ENCODE assay signal across 16 mouse cellular contexts in the genomic region with DNA sequence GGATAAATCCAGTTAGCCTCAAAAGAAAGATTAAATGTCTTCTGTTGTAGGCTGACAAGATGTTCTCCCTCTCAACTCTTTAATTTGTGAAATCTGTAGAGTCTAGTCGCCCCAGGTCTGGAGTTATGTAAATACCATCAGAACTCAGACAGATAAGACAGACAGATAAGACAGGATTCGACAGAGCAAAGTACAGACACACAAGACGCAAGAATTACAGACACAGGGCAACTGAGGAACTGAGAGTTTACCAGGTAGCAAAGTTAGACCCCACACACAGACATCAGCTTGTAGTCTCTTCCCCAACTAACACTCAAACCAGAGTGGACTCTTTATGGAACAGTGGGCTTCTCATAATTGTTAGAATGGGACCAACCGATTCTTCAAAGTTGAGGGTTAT. TPM values are rescaled to one million over a fixed set of nuclear protein-coding genes. Genes with fewer than 3 reads are reported as not detected.
DNase-seq lines count a peak whose midpoint lies in the region; ATAC-seq and TF ChIP-seq lines count a peak whose summit lies in the region.
"Had no signal": no experiment of that assay in that cellular context is flagged by ENCODE, and none has a peak within 500 bp of the region (broad histone marks: within the 10 kb centered on the region; RNA-seq: fewer than 3 reads in every experiment).

No protein-coding gene starts in this region.

- H3K4me3 ChIP-seq in heart, embryonic 13.5 days, result no peak overlapping the region
- H3K4me3 ChIP-seq in MEL (ENCODE audit: control insufficient read depth in 1 of 2, insufficient read depth in 1 of 2, low read depth in 2 of 2, low read length in 2 of 2) (no peak overlapping the region), macrophage (ENCODE audit: inconsistent target) (no peak overlapping the region)
- no peak overlapping the region for H3K4me3 ChIP-seq in midbrain, embryonic 16.5 days (ENCODE audit: low read depth, low read length)
- H3K4me3 ChIP-seq: erythroblast, embryonic 14.5 days; forebrain, embryonic 15.5 days; hindbrain, embryonic 15.5 days; midbrain, embryonic 10.5 days; neural tube, embryonic 15.5 days; stomach, embryonic 15.5 days had no signal

- TF ChIP-seq POLR2A in MEL (IDR thresholded peaks at IDR 0.05; ENCODE audit: control insufficient read depth in 1 of 2, insufficient read depth in 1 of 2, low read depth in 1 of 2, low read length in 2 of 2, poor library complexity in 1 of 2), result no peak

- DNase-seq in heart, postnatal 4 days, result no peak
- peak; percentile 43 for DNase-seq in CD4-positive helper T cell, adult 2 months (ENCODE audit: low read depth, low spot score)
- no peak for DNase-seq in MEL (ENCODE audit: low read depth, low spot score)
- DNase-seq in kidney, postnatal 4 days, result no peak
- no peak for DNase-seq in embryo, embryonic 9.5 days (ENCODE audit: extremely low spot score)
- DNase-seq: cerebellum, adult 11-12 months; retina, postnatal 1 day had no signal

- H3K4me2 ChIP-seq in heart, embryonic 13.5 days, result peak overlapping the region; percentile 54
- no peak overlapping the region for H3K4me2 ChIP-seq in midbrain, embryonic 16.5 days (ENCODE audit: low read length)
- H3K4me2 ChIP-seq: forebrain, embryonic 15.5 days; hindbrain, embryonic 15.5 days; neural tube, embryonic 15.5 days; stomach, embryonic 15.5 days had no signal

- peak overlapping the region; percentile 94 for H3K27ac ChIP-seq in heart, embryonic 13.5 days (replicated peaks)
- H3K27ac ChIP-seq in MEL (ENCODE audit: control insufficient read depth, low read depth, low read length), result peak overlapping the region; percentile 77
- peak overlapping the region; percentile 50 for H3K27ac ChIP-seq in macrophage
- no peak overlapping the region for H3K27ac ChIP-seq in midbrain, embryonic 16.5 days (ENCODE audit: low read length)
- H3K27ac ChIP-seq: forebrain, embryonic 15.5 days; hindbrain, embryonic 15.5 days; midbrain, embryonic 10.5 days; neural tube, embryonic 15.5 days; stomach, embryonic 15.5 days had no signal

- peaks cover 93% of the 10 kb centered on the region for H3K4me1 ChIP-seq in heart, embryonic 13.5 days
- H3K4me1 ChIP-seq in MEL (ENCODE audit: control insufficient read depth in 1 of 2, insufficient read depth in 2 of 2, low read length in 2 of 2), result peaks cover 36 to 49% of the 10 kb centered on the region in 2 experiments
- H3K4me1 ChIP-seq in midbrain, embryonic 16.5 days (ENCODE audit: control insufficient read depth, insufficient read depth, low read length), result no peaks in the 10 kb centered on the region
- H3K4me1 ChIP-seq: forebrain, embryonic 15.5 days; hindbrain, embryonic 15.5 days had no signal

- 0 out of 2 replicates have a peak, but pooled peaks cover 1% of the 10 kb centered on the region for H3K36me3 ChIP-seq in heart, embryonic 13.5 days
- H3K36me3 ChIP-seq in MEL (ENCODE audit: control insufficient read depth in 1 of 2, insufficient read depth in 2 of 2, low read length in 2 of 2) (peaks cover 7 to 57% of the 10 kb centered on the region in 2 experiments), macrophage (ENCODE audit: inconsistent target) (no peaks in the 10 kb centered on the region)
- no peaks in the 10 kb centered on the region for H3K36me3 ChIP-seq in midbrain, embryonic 16.5 days (ENCODE audit: control insufficient read depth, insufficient read depth, low read length)
- H3K36me3 ChIP-seq: forebrain, embryonic 15.5 days; midbrain, embryonic 10.5 days; stomach, embryonic 15.5 days had no signal

- peak overlapping the region; percentile 71 for H3K9ac ChIP-seq in heart, embryonic 13.5 days
- H3K9ac ChIP-seq in MEL (ENCODE audit: control insufficient read depth, low read depth, low read length, poor library complexity, severe bottlenecking), result no peak overlapping the region; the same call in 1 of the 2 replicates
- H3K9ac ChIP-seq in midbrain, embryonic 16.5 days (ENCODE audit: low read depth, low read length), result no peak overlapping the region
- H3K9ac ChIP-seq: forebrain, embryonic 15.5 days; hindbrain, embryonic 15.5 days; neural tube, embryonic 15.5 days; stomach, embryonic 15.5 days had no signal

- no peaks in the 10 kb centered on the region for H3K27me3 ChIP-seq in heart, embryonic 13.5 days (replicated peaks)
- H3K27me3 ChIP-seq in MEL (ENCODE audit: control insufficient read depth in 1 of 2, insufficient read depth in 2 of 2, low read length in 2 of 2), result no peaks in the 10 kb centered on the region
- H3K27me3 ChIP-seq in midbrain, embryonic 16.5 days (ENCODE audit: control insufficient read depth, insufficient read depth, low read depth, low read length), result no peaks in the 10 kb centered on the region
- H3K27me3 ChIP-seq: forebrain, embryonic 15.5 days; hindbrain, embryonic 15.5 days; neural tube, embryonic 15.5 days; stomach, embryonic 15.5 days had no signal

- H3K79me2 ChIP-seq in MEL (ENCODE audit: control insufficient read depth, insufficient read depth, low read length, poor library complexity) (peaks cover 18% of the 10 kb centered on the region), macrophage (ENCODE audit: inconsistent target) (peaks cover 76% of the 10 kb centered on the region)

- no peak for TF ChIP-seq RAD21 in MEL (IDR thresholded peaks at IDR 0.05; ENCODE audit: low read depth, low read length)

- H3K9me3 ChIP-seq in heart, embryonic 13.5 days, result no peaks in the 10 kb centered on the region
- no peaks in the 10 kb centered on the region for H3K9me3 ChIP-seq in MEL (replicated peaks; ENCODE audit: insufficient read depth, low read length)
- no peaks in the 10 kb centered on the region for H3K9me3 ChIP-seq in midbrain, embryonic 16.5 days (replicated peaks; ENCODE audit: control insufficient read depth, low read length, poor library complexity, severe bottlenecking)
- H3K9me3 ChIP-seq: forebrain, embryonic 15.5 days; hindbrain, embryonic 15.5 days; midbrain, embryonic 10.5 days; neural tube, embryonic 15.5 days; stomach, embryonic 15.5 days had no signal

- 43% methylated on average over 4 of the region's 4 CpGs for WGBS in heart, embryonic 13.5 days
- 50% methylated on average over 4 of the region's 4 CpGs for WGBS in macrophage (ENCODE audit: missing documents)
- 70% methylated on average over 4 of the region's 4 CpGs for WGBS in midbrain, embryonic 16.5 days

- TF ChIP-seq EP300 in MEL (IDR thresholded peaks at IDR 0.05; ENCODE audit: low read depth in 1 of 2, low read length in 2 of 2), result no peak

- TF ChIP-seq CTCF in MEL (IDR thresholded peaks at IDR 0.05 in 2 of 3, conservative IDR thresholded peaks at IDR 0.05 in 1 of 3; ENCODE audit: control insufficient read depth in 1 of 3, insufficient read depth in 1 of 3, low read depth in 2 of 3, low read length in 3 of 3, poor library complexity in 1 of 3, severe bottlenecking in 1 of 3), result no peak

- no peak for ATAC-seq in heart, embryonic 13.5 days (ENCODE audit: extremely low read depth, insufficient number of reproducible peaks, low FRiP score, low TSS enrichment)
- ATAC-seq in midbrain, embryonic 16.5 days, result no peak
- ATAC-seq: forebrain, embryonic 15.5 days had no signal

TF ChIP-seq in MEL, 35 proteins besides CTCF, POLR2A, EP300 and RAD21:
- no peak for TF ChIP-seq TAL1 (IDR thresholded peaks at IDR 0.05; ENCODE audit: low read length)
- TF ChIP-seq ZKSCAN1 (IDR thresholded peaks at IDR 0.05; ENCODE audit: low read depth, low read length), result no peak
- TF ChIP-seq ZC3H11A (IDR thresholded peaks at IDR 0.05; ENCODE audit: low read depth, low read length), result no peak

RNA-seq across cellular contexts. Expression of gene Pfkp, which starts 15.6 kb away (rescaled TPM):
- polyA plus RNA-seq in heart, embryonic 13.5 days (2015; fragmentation: Nextera tagmentation; extraction: Ambion mirVana), result 170 and 188 TPM in 2 replicates
- total RNA-seq in heart, postnatal 4 days (2021), result 100 to 1,000 TPM in 1 of 2 experiments, 10 to 100 TPM in 1; 96.3 to 107 TPM
- 53.3 and 103 TPM in 2 replicates for total RNA-seq in MEL (2012; rRNA removed)
- polyA plus RNA-seq in MEL (2012; ENCODE audit: insufficient read depth in 1 of 2, insufficient read length in 2 of 2, low read depth in 1 of 2, low replicate concordance in 2 of 2, missing spikeins in 1 of 2), result 100 to 1,000 TPM in 1 of 2 experiments, not detected in 1; 175 TPM
- total RNA-seq in macrophage (2018; cell fraction: chromatin; rRNA removed), result 100 to 1,000 TPM in 23 of 26 experiments, 10 to 100 TPM in 3; 81.2 to 742 (median 166) TPM
- 10 to 100 TPM; 24.4 to 73.3 (median 37.5) TPM for total RNA-seq in macrophage (2018; cell fraction: cytosol; rRNA removed)
- 100 to 1,000 TPM in 11 of 26 experiments, 10 to 100 TPM in 15; 50.6 to 688 (median 88.0) TPM for total RNA-seq in macrophage (2018; cell fraction: nucleus; rRNA removed)
- polyA plus RNA-seq in macrophage (2018), result 27.2 to 54.0 TPM (median 36.3 TPM) in 3 replicates
- polyA plus RNA-seq in midbrain, embryonic 16.5 days (2015; fragmentation: Nextera tagmentation; extraction: Ambion mirVana), result 470 and 501 TPM in 2 replicates
